Mouse (Mus musculus): ENCODE results near the gene Hnrnph3.

The Hnrnph3 gene

GRCm38 (mm10) chr10:63028396-63028795, 4.4 kb upstream of the Hnrnph3 start:
- no peak for DNase-seq (ENCODE audit: low spot score)

- no peak for DNase-seq (ENCODE audit: low spot score)
These were observed 3.6 kb upstream of the Hnrnph3 start for GRCm38 (mm10) chr10:63027376-63028161.

- no peak for DNase-seq (ENCODE audit: low spot score)
These were observed 2.8 kb upstream of the Hnrnph3 start for GRCm38 (mm10) chr10:63026795-63027160.

GRCm38 (mm10) chr10:63026156-63026794, 2.3 kb upstream of the Hnrnph3 start:
- peak; percentile 76 for DNase-seq (ENCODE audit: low spot score)

- peak; percentile 41 for DNase-seq (ENCODE audit: low spot score)
These were observed 1.5 kb upstream of the Hnrnph3 start for GRCm38 (mm10) chr10:63025491-63026011.

- no peak for DNase-seq (ENCODE audit: low spot score)
These were observed 999 bp upstream of the Hnrnph3 start for GRCm38 (mm10) chr10:63025016-63025415.

GRCm38 (mm10) chr10:63024580-63024910, 528 bp upstream of the Hnrnph3 start:
- DNase-seq (ENCODE audit: low spot score) = peak; percentile 82

- peak; percentile 74 for DNase-seq (ENCODE audit: low spot score)
These were observed 782 bp downstream of the Hnrnph3 start for GRCm38 (mm10) chr10:63023121-63023748.

- DNase-seq (ENCODE audit: low spot score) = no peak
These were observed 1.4 kb downstream of the Hnrnph3 start for GRCm38 (mm10) chr10:63022541-63023120.

GRCm38 (mm10) chr10:63021702-63022101, 2.3 kb downstream of the Hnrnph3 start:
- DNase-seq (ENCODE audit: low spot score) = no peak

- no peak for DNase-seq (ENCODE audit: low spot score)
These were observed 4.7 kb downstream of the Hnrnph3 start for GRCm38 (mm10) chr10:63019304-63019703.

GRCm38 (mm10) chr10:63014168-63014567, 9.8 kb downstream of the Hnrnph3 start:
- no peak for DNase-seq (ENCODE audit: low spot score)

- no peak for DNase-seq (ENCODE audit: low spot score)
These were observed 10.5 kb downstream of the Hnrnph3 start for GRCm38 (mm10) chr10:63013476-63013875.

- no peak for DNase-seq (ENCODE audit: low spot score)
These were observed 12.5 kb downstream of the Hnrnph3 start for GRCm38 (mm10) chr10:63011556-63011955.

GRCm38 (mm10) chr10:63010268-63010667, 13.7 kb downstream of the Hnrnph3 start:
- DNase-seq (ENCODE audit: low spot score) = no peak

GRCm38 (mm10) chr10:63008193-63008592, 15.8 kb downstream of the Hnrnph3 start:
- no peak for DNase-seq (ENCODE audit: low spot score)

- DNase-seq (ENCODE audit: low spot score) = no peak
These were observed 19.5 kb downstream of the Hnrnph3 start for GRCm38 (mm10) chr10:63004556-63004955.

- no peak for DNase-seq (ENCODE audit: low spot score)
These were observed 20.8 kb downstream of the Hnrnph3 start for GRCm38 (mm10) chr10:63003252-63003651.

- DNase-seq (ENCODE audit: low spot score) = no peak
These were observed 23.4 kb downstream of the Hnrnph3 start for GRCm38 (mm10) chr10:63000584-63000983.

- peak; percentile 15 for DNase-seq (ENCODE audit: low spot score)
These were observed 30.0 kb downstream of the Hnrnph3 start for GRCm38 (mm10) chr10:62993991-62994390.

GRCm38 (mm10) chr10:62990636-62991035, 33.4 kb downstream of the Hnrnph3 start:
- DNase-seq (ENCODE audit: low spot score) = no peak

- no peak for DNase-seq (ENCODE audit: low spot score)
These were observed 36.7 kb downstream of the Hnrnph3 start for GRCm38 (mm10) chr10:62987341-62987740.

- no peak for DNase-seq (ENCODE audit: low spot score)
These were observed 39.5 kb downstream of the Hnrnph3 start for GRCm38 (mm10) chr10:62984495-62984894.

Data from retina, embryonic 14.5 days (tissue).